Mouse (Mus musculus): ENCODE measurements around the gene Smurf2. TPM values are rescaled to one million over a fixed set of nuclear protein-coding genes. Genes with fewer than 3 reads are reported as not detected.
A peak's percentile ranks its signal among the peaks of the same experiment; 100 is the strongest.

Smurf2 gene
- polyA plus RNA-seq, 1 experiment from 2014 or later, result 17.4 TPM

GRCm38 (mm10) chr11:106930366-106930765, 9.9 kb upstream of the Smurf2 start:
- Histone ChIP-seq H3K36me3 (no peaks in the 10 kb centered on the region), H3K27me3 (no peaks in the 10 kb centered on the region), H3K4me3 (replicated peaks) (no peak overlapping the region), H3K9me3 (no peaks in the 10 kb centered on the region), H3K4me2 (replicated peaks) (no peak overlapping the region), H3K4me1 (replicated peaks) (no peaks in the 10 kb centered on the region), H3K9ac (replicated peaks) (no peak overlapping the region), H3K27ac (no peak overlapping the region)
- 82% methylated on average over 9 of the region's 9 CpGs for WGBS
- ATAC-seq, result no peak

DNA sequence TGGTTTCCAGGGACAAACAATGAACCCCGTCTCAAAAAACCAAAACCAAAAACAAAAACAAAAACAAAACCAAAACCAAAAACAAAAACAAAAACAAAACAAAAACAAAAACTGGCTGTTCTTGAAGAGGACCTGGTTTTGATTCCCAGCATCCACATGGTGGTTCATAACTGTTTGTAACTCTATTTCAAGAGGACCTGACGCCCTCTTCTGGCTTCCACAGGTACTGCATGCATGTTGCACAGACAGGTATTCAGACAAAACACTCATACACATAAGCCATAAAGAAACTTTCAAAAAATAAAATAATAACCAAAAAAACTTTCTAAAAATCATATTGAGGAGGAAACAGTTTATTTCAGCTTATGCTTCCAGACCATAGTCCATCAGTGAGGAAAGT, 8.4 kb upstream of the Smurf2 start:
- 55% methylated on average over 2 of the region's 2 CpGs for WGBS
- H3K9ac ChIP-seq (replicated peaks), result no peak overlapping the region
- H3K9me3 ChIP-seq, result no peaks in the 10 kb centered on the region
- no peaks in the 10 kb centered on the region for H3K27me3 ChIP-seq
- H3K4me1 ChIP-seq (replicated peaks), result no peaks in the 10 kb centered on the region
- no peak overlapping the region for H3K27ac ChIP-seq
- H3K4me3 ChIP-seq (replicated peaks), result no peak overlapping the region
- no peak for ATAC-seq
- H3K4me2 ChIP-seq (replicated peaks), result no peak overlapping the region
- no peaks in the 10 kb centered on the region for H3K36me3 ChIP-seq

DNA sequence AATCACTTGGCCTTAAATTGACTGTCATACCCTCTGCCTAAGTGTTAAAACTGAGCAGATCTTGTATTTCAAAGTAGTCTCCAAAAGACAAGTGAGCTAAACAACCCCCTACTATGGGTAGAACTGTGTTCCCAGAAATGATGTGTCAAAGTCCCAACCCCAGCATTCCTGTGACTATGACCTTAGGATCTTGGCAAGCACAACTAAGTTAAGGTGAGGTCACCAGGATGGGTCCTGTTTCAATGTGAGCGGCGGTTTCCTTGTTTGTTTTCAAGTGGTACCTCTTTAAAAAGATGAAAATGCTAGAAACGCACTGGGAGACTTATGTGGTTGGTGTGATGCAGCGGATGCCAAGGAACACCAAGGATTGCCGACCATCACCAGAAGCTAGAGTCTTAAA, 7.4 kb upstream of the Smurf2 start:
- no peak overlapping the region for H3K4me2 ChIP-seq (replicated peaks)
- no peak overlapping the region for H3K9ac ChIP-seq (replicated peaks)
- H3K27ac ChIP-seq, result no peak overlapping the region
- WGBS, result 94% methylated on average over 5 of the region's 5 CpGs
- no peaks in the 10 kb centered on the region for H3K4me1 ChIP-seq (replicated peaks)
- no peaks in the 10 kb centered on the region for H3K9me3 ChIP-seq
- no peaks in the 10 kb centered on the region for H3K36me3 ChIP-seq
- no peaks in the 10 kb centered on the region for H3K27me3 ChIP-seq
- no peak for ATAC-seq
- H3K4me3 ChIP-seq (replicated peaks), result no peak overlapping the region

DNA sequence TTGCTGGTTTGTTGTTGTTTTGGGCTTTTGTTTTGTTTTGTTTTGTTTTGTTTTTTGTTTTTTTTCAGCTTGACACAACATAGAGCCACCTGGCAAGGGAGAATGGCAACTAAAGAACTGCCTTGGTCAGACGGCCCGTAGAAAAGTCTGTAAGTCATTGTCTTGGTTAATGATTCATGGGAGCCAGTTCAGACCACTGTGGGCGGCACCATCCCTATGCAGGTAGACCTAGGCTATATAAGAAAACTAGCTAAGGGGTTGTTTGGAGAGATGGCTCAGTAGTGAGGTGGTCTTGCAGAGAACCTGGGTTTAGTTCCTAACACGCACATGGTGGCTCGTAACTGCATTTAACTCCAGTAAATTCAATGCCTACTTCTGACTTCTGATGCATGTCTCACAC, 6.7 kb upstream of the Smurf2 start:
- H3K27ac ChIP-seq, result no peak overlapping the region
- H3K27me3 ChIP-seq, result no peaks in the 10 kb centered on the region
- H3K4me1 ChIP-seq (replicated peaks), result no peaks in the 10 kb centered on the region
- WGBS, result 95% methylated on average over 5 of the region's 5 CpGs
- H3K4me2 ChIP-seq (replicated peaks), result no peak overlapping the region
- H3K9ac ChIP-seq (replicated peaks), result no peak overlapping the region
- no peaks in the 10 kb centered on the region for H3K36me3 ChIP-seq
- no peaks in the 10 kb centered on the region for H3K9me3 ChIP-seq
- no peak overlapping the region for H3K4me3 ChIP-seq (replicated peaks)
- ATAC-seq, result no peak

GRCm38 (mm10) chr11:106926732-106927131, 6.2 kb upstream of the Smurf2 start:
- no peaks in the 10 kb centered on the region for H3K27me3 ChIP-seq
- no peaks in the 10 kb centered on the region for H3K36me3 ChIP-seq
- H3K4me2 ChIP-seq (replicated peaks), result no peak overlapping the region
- H3K9ac ChIP-seq (replicated peaks), result no peak overlapping the region
- no peaks in the 10 kb centered on the region for H3K4me1 ChIP-seq (replicated peaks)
- H3K27ac ChIP-seq, result no peak overlapping the region
- no peak overlapping the region for H3K4me3 ChIP-seq (replicated peaks)
- ATAC-seq, result no peak
- 78% methylated on average over 4 of the region's 4 CpGs for WGBS
- H3K9me3 ChIP-seq, result no peaks in the 10 kb centered on the region

DNA sequence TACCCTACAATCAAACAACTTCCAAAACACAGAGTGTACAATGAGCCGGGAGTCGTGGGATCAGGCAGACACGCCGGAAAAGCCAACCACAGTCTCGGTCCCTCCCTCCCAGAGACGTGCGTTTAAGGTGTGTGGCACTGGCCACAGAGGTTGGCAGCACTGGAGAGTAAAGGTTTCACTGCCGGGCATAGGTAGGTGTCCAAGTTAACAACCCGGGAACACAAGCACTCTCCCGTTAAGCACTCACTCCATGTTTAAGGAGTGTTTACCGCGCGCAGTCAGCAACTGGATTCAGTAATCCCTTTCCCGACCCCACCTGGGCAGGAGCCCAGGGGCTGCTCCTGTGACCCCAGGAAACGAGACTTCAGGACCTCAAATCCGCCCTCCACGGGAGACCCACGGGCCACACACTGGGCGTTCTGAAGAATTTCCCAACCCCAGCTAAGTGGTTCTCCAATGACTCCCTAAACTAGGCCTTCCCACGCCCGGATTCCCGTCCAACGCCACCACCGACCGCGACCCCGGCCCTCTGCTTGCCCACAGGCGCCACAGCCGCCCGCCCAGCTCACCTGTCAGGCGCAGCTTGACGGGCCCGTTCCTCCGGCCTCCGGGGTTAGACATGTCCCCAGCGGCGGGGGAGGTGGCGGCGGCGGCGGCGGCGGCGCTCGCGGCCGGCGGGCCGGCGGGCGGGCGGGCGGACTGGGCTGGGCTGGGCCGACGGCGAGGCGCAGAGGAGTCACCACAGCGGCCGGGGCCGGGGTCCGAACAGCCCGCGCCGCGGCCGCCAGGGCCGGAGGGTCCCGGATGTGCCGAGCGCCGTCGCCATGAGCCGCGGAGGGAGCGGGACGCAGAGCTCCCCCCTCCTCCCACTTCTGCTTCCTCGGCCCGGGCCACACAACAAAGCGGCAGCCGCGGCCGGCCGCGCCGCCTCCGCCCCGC, 634 bp downstream of the Smurf2 start:
- peak overlapping the region; percentile 97 for H3K9ac ChIP-seq (replicated peaks)
- WGBS, result under 1% methylated on average over 58 of the region's 87 CpGs
- no peaks in the 10 kb centered on the region for H3K9me3 ChIP-seq
- H3K36me3 ChIP-seq, result no peaks in the 10 kb centered on the region
- peak overlapping the region; percentile 97 for H3K27ac ChIP-seq
- peak overlapping the region; percentile 96 for H3K4me3 ChIP-seq (replicated peaks)
- peak overlapping the region; percentile 78 for H3K4me2 ChIP-seq (replicated peaks)
- peak; percentile 90 for ATAC-seq
- no peaks in the 10 kb centered on the region for H3K27me3 ChIP-seq
- peaks cover 30% of the 10 kb centered on the region for H3K4me1 ChIP-seq (replicated peaks)

DNA sequence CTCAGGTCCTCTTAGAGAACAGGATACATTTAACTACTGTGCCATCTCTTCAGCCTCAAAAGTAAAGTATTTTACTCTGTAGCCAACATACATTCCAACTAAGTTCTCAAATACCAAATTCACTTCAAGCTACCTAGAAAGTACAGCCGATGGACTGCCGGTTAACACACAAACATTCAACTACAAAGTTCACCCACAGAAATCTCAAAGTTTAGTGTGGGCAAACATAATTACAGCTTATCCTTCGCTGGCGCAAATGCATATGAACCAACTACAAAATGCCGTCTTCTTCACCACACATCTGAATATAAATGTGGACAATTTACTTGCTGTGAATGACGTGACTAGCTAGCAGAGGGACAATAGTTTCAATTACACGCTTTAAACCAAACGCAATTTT, 1.6 kb downstream of the Smurf2 start:
- H3K9ac ChIP-seq (replicated peaks), result peak overlapping the region; percentile 97
- H3K27me3 ChIP-seq, result no peaks in the 10 kb centered on the region
- H3K4me3 ChIP-seq (replicated peaks), result peak overlapping the region; percentile 96
- H3K4me1 ChIP-seq (replicated peaks), result peaks cover 30% of the 10 kb centered on the region
- no peak overlapping the region for H3K27ac ChIP-seq
- no peak for ATAC-seq
- 18% methylated on average over 8 of the region's 8 CpGs for WGBS
- H3K36me3 ChIP-seq, result no peaks in the 10 kb centered on the region
- peak overlapping the region; percentile 78 for H3K4me2 ChIP-seq (replicated peaks)
- H3K9me3 ChIP-seq, result no peaks in the 10 kb centered on the region

DNA sequence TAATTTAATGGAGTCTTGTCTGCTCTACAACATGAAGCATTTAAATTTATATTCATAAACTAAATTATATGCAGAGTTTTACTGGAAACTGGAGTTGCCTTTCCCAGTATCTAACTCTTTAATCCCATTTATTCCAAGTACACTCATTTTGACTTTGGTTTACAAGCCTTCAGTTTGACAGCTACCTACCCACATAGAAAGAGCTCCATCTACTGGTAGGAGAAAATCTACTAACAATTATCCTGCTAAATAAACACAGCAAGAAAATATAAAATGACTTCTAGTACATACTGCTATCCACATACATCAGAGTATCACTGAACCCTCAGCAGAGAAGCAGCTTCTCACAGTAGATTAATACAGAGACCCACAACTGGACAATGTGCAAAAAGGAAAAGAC, 9.3 kb downstream of the Smurf2 start:
- no peaks in the 10 kb centered on the region for H3K9me3 ChIP-seq
- no peak overlapping the region for H3K4me3 ChIP-seq (replicated peaks)
- no peak overlapping the region for H3K27ac ChIP-seq
- H3K36me3 ChIP-seq, result no peaks in the 10 kb centered on the region
- no peak overlapping the region for H3K4me2 ChIP-seq (replicated peaks)
- H3K4me1 ChIP-seq (replicated peaks), result no peaks in the 10 kb centered on the region
- H3K27me3 ChIP-seq, result no peaks in the 10 kb centered on the region
- no peak overlapping the region for H3K9ac ChIP-seq (replicated peaks)
- no peak for ATAC-seq

- no peak for ATAC-seq
Observed at GRCm38 (mm10) chr11:106908016-106908415, 12.5 kb downstream of the Smurf2 start.

GRCm38 (mm10) chr11:106907253-106907652, 13.3 kb downstream of the Smurf2 start:
- no peak overlapping the region for H3K9ac ChIP-seq (replicated peaks)
- ATAC-seq, result no peak
- H3K4me3 ChIP-seq (replicated peaks), result no peak overlapping the region

More at GRCm38 (mm10) chr11:106908016-106908415, 12.5 kb downstream of the Smurf2 start:
- no peaks in the 10 kb centered on the region for H3K4me1 ChIP-seq (replicated peaks)
- H3K4me3 ChIP-seq (replicated peaks), result no peak overlapping the region
- no peak overlapping the region for H3K4me2 ChIP-seq (replicated peaks)
- H3K9ac ChIP-seq (replicated peaks), result no peak overlapping the region
- no peaks in the 10 kb centered on the region for H3K9me3 ChIP-seq
- H3K27ac ChIP-seq, result no peak overlapping the region
- no peaks in the 10 kb centered on the region for H3K27me3 ChIP-seq
- H3K36me3 ChIP-seq, result no peaks in the 10 kb centered on the region

DNA sequence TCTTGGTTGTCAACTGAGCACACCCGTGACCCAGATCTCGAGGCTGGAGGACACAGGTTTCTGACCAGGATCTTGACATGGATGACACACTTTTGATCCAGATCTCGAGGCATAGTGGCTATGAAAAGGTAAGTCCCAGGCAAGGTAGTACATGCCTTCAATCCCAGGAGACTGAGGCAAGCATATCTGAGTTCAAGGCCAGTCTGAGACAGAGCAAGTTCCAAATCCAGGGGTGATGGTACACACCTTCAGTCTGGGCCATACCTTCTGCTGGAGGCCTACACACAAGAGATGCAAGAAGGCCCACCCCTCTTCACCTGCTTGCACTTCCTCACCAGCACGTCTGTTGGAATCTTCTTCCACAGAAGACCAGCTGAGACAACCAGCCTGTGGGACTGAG, 14.8 kb downstream of the Smurf2 start:
- H3K27ac ChIP-seq, result no peak overlapping the region
- no peak for ATAC-seq
- H3K9me3 ChIP-seq, result no peaks in the 10 kb centered on the region
- H3K4me1 ChIP-seq (replicated peaks), result no peaks in the 10 kb centered on the region
- H3K36me3 ChIP-seq, result no peaks in the 10 kb centered on the region
- H3K4me3 ChIP-seq (replicated peaks), result no peak overlapping the region
- no peak overlapping the region for H3K4me2 ChIP-seq (replicated peaks)
- H3K9ac ChIP-seq (replicated peaks), result no peak overlapping the region
- 90% methylated on average over 4 of the region's 4 CpGs for WGBS
- H3K27me3 ChIP-seq, result no peaks in the 10 kb centered on the region

More at GRCm38 (mm10) chr11:106907253-106907652, 13.3 kb downstream of the Smurf2 start:
- H3K27me3 ChIP-seq, result no peaks in the 10 kb centered on the region
- H3K4me1 ChIP-seq (replicated peaks), result no peaks in the 10 kb centered on the region
- H3K36me3 ChIP-seq, result no peaks in the 10 kb centered on the region
- H3K9me3 ChIP-seq, result no peaks in the 10 kb centered on the region
- H3K27ac ChIP-seq, result no peak overlapping the region
- WGBS, result 92% methylated on average over 1 of the region's 1 CpGs
- no peak overlapping the region for H3K4me2 ChIP-seq (replicated peaks)

- Histone ChIP-seq H3K36me3 (no peaks in the 10 kb centered on the region), H3K27ac (no peak overlapping the region), H3K4me1 (replicated peaks) (0 out of 2 replicates have a peak, but pooled peaks cover 6% of the 10 kb centered on the region), H3K9ac (replicated peaks) (no peak overlapping the region), H3K9me3 (no peaks in the 10 kb centered on the region), H3K4me2 (replicated peaks) (no peak overlapping the region), H3K27me3 (no peaks in the 10 kb centered on the region), H3K4me3 (replicated peaks) (no peak overlapping the region)
- no peak for ATAC-seq
- 98% methylated on average over 1 of the region's 1 CpGs for WGBS
Observed at GRCm38 (mm10) chr11:106899804-106900203, 20.7 kb downstream of the Smurf2 start.
